Mouse (Mus musculus) kidney, embryonic 14.5 days (tissue): ENCODE data around the gene Zfp273. TPM values are rescaled to one million over a fixed set of nuclear protein-coding genes. Genes with fewer than 3 reads are reported as not detected.
"Not testable (repeated sequence)": the region's sequence is repeated elsewhere in the genome, so short reads cannot be mapped to it uniquely, and the experiment has no call there.

Experiments
- ATAC-seq: fragments of 200-750 bp; cut with Nextera tagmentation; 2 replicates; pipeline ENCODE4 v1.8.0; 2017; ENCODE audit warnings: moderate number of reproducible peaks, mild to moderate bottlenecking, moderate TSS enrichment, moderate library complexity; ENCODE audit not compliant: low FRiP score, low TSS enrichment
- H3K27ac ChIP-seq: fragments of 300-500 bp; sonication (generic); 2 replicates; pipeline ENCODE4 v1.5.1; 2014; ENCODE audit warnings: low read depth, mild to moderate bottlenecking, low read length, moderate library complexity, mixed read lengths
- H3K27me3 ChIP-seq: fragments of 300-500 bp; sonication (generic); 2 replicates; pipeline ENCODE4 v1.6.1; 2014; ENCODE audit warnings: mild to moderate bottlenecking, low read length; ENCODE audit not compliant: control insufficient read depth, insufficient read depth
- H3K36me3 ChIP-seq: fragments of 300-500 bp; sonication (generic); 2 replicates; pipeline ENCODE4 v1.6.1; 2014; ENCODE audit warnings: low read length, mixed read lengths; ENCODE audit not compliant: control insufficient read depth, insufficient read depth
- H3K4me1 ChIP-seq: fragments of 300-500 bp; sonication (generic); 2 replicates; pipeline ENCODE4 v1.6.1; 2014; ENCODE audit warnings: low read length, mixed read lengths; ENCODE audit not compliant: control insufficient read depth, insufficient read depth
- H3K4me2 ChIP-seq: fragments of 300-500 bp; sonication (generic); replicated peaks from 2 replicates; pipeline ENCODE4 v1.6.1; 2014; ENCODE audit warnings: low read depth, mild to moderate bottlenecking, low read length
- H3K4me3 ChIP-seq: fragments of 300-500 bp; sonication (generic); 2 replicates; pipeline ENCODE4 v1.5.1; 2014; ENCODE audit warnings: mild to moderate bottlenecking, low read length
- H3K9ac ChIP-seq: fragments of 300-500 bp; sonication (generic); 2 replicates; pipeline ENCODE4 v1.6.1; 2014; ENCODE audit warnings: low read depth, mild to moderate bottlenecking, low read length, moderate library complexity
- H3K9me3 ChIP-seq: fragments of 300-500 bp; sonication (generic); 2 replicates; pipeline ENCODE4 v1.6.1; 2016; ENCODE audit warnings: low read length; ENCODE audit not compliant: control insufficient read depth
- WGBS: fragments of 180-500 bp; shearing (Covaris S2); extraction: QIAGEN DNeasy Blood & Tissue Kit; methylation state at CpG from one replicate; pipeline ENCODE4 v1.1.7; 2014; 5-methylcytosine and 5-hydroxymethylcytosine counted together
- polyA plus RNA-seq: library from polyadenylated mRNA; unstranded; fragments of >200 nt; fragmentation: Nextera tagmentation; extraction: Ambion mirVana; gene quantifications from 2 replicates; pipeline ENCODE4 v1.2.1, GENCODE M21; 2014

The Zfp273 gene
- polyA plus RNA-seq, 1 experiment from 2014 or later = 7.3 TPM

- H3K4me2 ChIP-seq = peak within 1 kb of the TSS; percentile 41
- no peaks in the 10 kb centered on the region for H3K27me3 ChIP-seq
- WGBS = 4% methylated on average over 14 of the region's 14 CpGs
- peak; percentile 80 for ATAC-seq
- peaks cover 8% of the 10 kb centered on the region; the same call in 1 of the 2 replicates for H3K36me3 ChIP-seq
- no peaks in the 10 kb centered on the region for H3K4me1 ChIP-seq
- peak within 1 kb of the TSS; percentile 32 for H3K9ac ChIP-seq
- no peak within 1 kb of the TSS for H3K27ac ChIP-seq
- H3K4me3 ChIP-seq = peak within 1 kb of the TSS; percentile 48
- H3K9me3 ChIP-seq = peaks cover 7% of the 10 kb centered on the region
Observed at GRCm38 (mm10) chr13:67830911-67831336, 17.4 kb downstream of the Zfp273 start, which contains the start of gene Gm10037. Gm10037 (plus strand) TSS chr13:67831106.

GRCm38 (mm10) chr13:67833137-67833536, 19.6 kb downstream of the Zfp273 start:
- H3K4me1 ChIP-seq, ATAC-seq, H3K4me3 ChIP-seq, H3K9me3 ChIP-seq, H3K9ac ChIP-seq, H3K36me3 ChIP-seq, H3K27ac ChIP-seq, H3K4me2 ChIP-seq, H3K27me3 ChIP-seq: not testable (repeated sequence)

DNA sequence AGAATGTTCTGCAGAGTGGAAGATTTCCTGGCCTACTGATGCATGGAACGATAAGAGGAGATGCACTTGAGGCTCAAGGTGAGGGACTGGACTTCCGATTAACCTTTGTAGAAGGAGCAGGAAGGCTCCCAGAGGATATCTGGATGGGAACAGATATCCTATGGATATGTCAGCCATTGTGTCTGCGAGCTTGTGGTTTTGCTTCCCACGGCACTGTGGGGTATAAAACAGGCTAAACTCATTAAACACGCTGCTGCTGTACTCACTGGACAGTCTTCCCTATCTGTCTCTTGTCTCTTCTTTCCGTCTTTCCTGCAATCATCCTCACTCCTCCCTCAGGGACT, 30.2 kb downstream of the Zfp273 start:
- H3K9me3 ChIP-seq = no peaks in the 10 kb centered on the region
- no peaks in the 10 kb centered on the region for H3K36me3 ChIP-seq
- WGBS = 51% methylated on average over 6 of the region's 6 CpGs
- H3K9ac ChIP-seq = peak overlapping the region; percentile 42; the same call in 1 of the 2 replicates
- H3K4me1 ChIP-seq = no peaks in the 10 kb centered on the region
- H3K4me2 ChIP-seq = peak overlapping the region; percentile 45
- peak overlapping the region; percentile 32; the same call in 1 of the 2 replicates for H3K4me3 ChIP-seq
- H3K27me3 ChIP-seq = no peaks in the 10 kb centered on the region
- ATAC-seq = peak; percentile 62; the same call in 1 of the 2 replicates
- no peak overlapping the region for H3K27ac ChIP-seq

DNA sequence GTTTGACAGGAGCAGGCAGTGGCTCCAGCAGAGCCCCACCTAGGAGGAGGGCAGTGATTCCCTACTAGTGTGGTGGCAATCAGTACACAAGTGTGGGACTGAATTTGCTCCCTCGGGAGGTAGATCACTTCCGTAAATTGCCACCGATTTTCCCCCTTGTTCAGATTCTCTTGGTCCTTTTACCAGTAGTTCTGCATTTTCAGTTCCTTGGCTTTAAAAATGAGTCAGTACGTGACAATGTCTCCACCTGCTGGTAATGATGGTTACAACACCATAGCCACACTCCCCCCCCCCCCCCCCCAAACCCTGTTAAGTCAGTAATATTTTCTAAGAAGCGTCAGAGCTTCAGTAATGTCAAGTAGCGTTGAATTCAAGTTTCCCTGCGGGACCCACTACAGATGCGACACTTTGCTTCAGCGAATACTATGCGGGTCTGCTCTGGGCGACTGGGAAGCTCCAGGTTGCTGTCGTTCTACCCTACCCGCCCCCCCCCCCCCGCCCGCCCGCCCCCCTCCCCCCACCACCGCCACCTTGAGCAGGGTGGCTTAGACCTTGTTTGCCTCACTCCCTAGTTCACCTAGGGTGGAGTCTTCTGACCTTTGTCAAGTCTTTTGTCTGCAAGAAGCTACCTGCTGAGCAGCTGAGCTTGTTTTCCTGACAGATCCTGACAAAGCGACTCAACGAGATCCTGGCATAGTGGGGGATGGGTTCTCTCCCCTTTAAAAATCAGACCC, 30.7 kb downstream of the Zfp273 start:
- no peaks in the 10 kb centered on the region for H3K36me3 ChIP-seq
- no peaks in the 10 kb centered on the region for H3K4me1 ChIP-seq
- ATAC-seq = peak; percentile 84
- H3K27me3 ChIP-seq = no peaks in the 10 kb centered on the region
- H3K4me3 ChIP-seq = peak overlapping the region; percentile 32
- H3K27ac ChIP-seq = no peak overlapping the region
- WGBS = 0% methylated on average over 13 of the region's 19 CpGs
- H3K9me3 ChIP-seq = no peaks in the 10 kb centered on the region
- H3K4me2 ChIP-seq = peak overlapping the region; percentile 45
- peak overlapping the region; percentile 42; the same call in 1 of the 2 replicates for H3K9ac ChIP-seq

- 26% methylated on average over 8 of the region's 8 CpGs for WGBS
- no peak overlapping the region; the same call in 1 of the 2 replicates for H3K9ac ChIP-seq
- H3K27ac ChIP-seq = no peak overlapping the region
Observed at GRCm38 (mm10) chr13:67844853-67845194, 31.3 kb downstream of the Zfp273 start.

GRCm38 (mm10) chr13:67850361-67850760, 36.8 kb downstream of the Zfp273 start:
- H3K27ac ChIP-seq = no peak overlapping the region
- H3K4me1 ChIP-seq = no peaks in the 10 kb centered on the region
- no peak overlapping the region for H3K4me2 ChIP-seq
- no peaks in the 10 kb centered on the region for H3K36me3 ChIP-seq
- no peak for ATAC-seq
- WGBS = 86% methylated on average over 3 of the region's 3 CpGs
- H3K9me3 ChIP-seq = no peaks in the 10 kb centered on the region
- no peak overlapping the region for H3K9ac ChIP-seq
- no peak overlapping the region for H3K4me3 ChIP-seq
- no peaks in the 10 kb centered on the region for H3K27me3 ChIP-seq

More at GRCm38 (mm10) chr13:67844853-67845194, 31.3 kb downstream of the Zfp273 start:
- Histone ChIP-seq H3K4me2 (peak overlapping the region; percentile 45), H3K4me1 (no peaks in the 10 kb centered on the region), H3K9me3 (no peaks in the 10 kb centered on the region), H3K4me3 (peak overlapping the region; percentile 32), H3K27me3 (no peaks in the 10 kb centered on the region), H3K36me3 (no peaks in the 10 kb centered on the region)
- 0 out of 2 replicates have a peak, but pooled peaks have one; percentile 52 for ATAC-seq

DNA sequence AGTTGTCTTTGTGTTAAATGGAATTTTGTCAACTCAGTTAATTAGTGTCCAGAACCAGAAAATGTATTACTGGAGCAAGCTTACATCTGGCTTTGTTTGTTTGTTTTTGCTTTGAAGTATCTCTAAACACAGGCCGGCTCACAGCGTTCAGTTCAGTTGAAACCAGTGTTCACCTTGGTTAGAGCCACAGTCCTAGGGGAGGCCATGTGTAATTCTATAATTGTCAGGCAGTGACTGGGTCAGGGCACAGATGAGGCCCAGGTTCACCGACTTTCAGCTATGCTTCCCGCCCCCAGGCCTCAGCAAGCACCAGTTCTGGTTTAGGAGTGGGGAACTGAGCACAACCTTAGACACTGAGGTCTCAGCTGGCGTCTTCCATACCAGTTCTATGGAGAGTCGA, 39.6 kb downstream of the Zfp273 start:
- H3K4me1 ChIP-seq = no peaks in the 10 kb centered on the region
- no peak overlapping the region for H3K4me3 ChIP-seq
- no peak overlapping the region for H3K9ac ChIP-seq
- no peaks in the 10 kb centered on the region for H3K27me3 ChIP-seq
- no peaks in the 10 kb centered on the region for H3K9me3 ChIP-seq
- no peak for ATAC-seq
- 50% methylated on average over 6 of the region's 6 CpGs for WGBS
- no peak overlapping the region for H3K27ac ChIP-seq
- H3K4me2 ChIP-seq = no peak overlapping the region
- no peaks in the 10 kb centered on the region for H3K36me3 ChIP-seq

- no peak for ATAC-seq
- no peak overlapping the region for H3K9ac ChIP-seq
- no peak overlapping the region for H3K4me3 ChIP-seq
- no peaks in the 10 kb centered on the region for H3K27me3 ChIP-seq
- no peaks in the 10 kb centered on the region for H3K9me3 ChIP-seq
- H3K4me2 ChIP-seq = no peak overlapping the region
- H3K27ac ChIP-seq = no peak overlapping the region
- H3K36me3 ChIP-seq = no peaks in the 10 kb centered on the region
- WGBS = 85% methylated on average over 2 of the region's 2 CpGs
- no peaks in the 10 kb centered on the region for H3K4me1 ChIP-seq
Observed at GRCm38 (mm10) chr13:67853983-67854382, 40.4 kb downstream of the Zfp273 start.

GRCm38 (mm10) chr13:67857317-67857716, 43.8 kb downstream of the Zfp273 start:
- no peak for ATAC-seq
- Histone ChIP-seq H3K27me3 (no peaks in the 10 kb centered on the region), H3K9me3 (no peaks in the 10 kb centered on the region), H3K27ac (no peak overlapping the region), H3K4me2 (no peak overlapping the region), H3K9ac (no peak overlapping the region), H3K4me1 (no peaks in the 10 kb centered on the region), H3K4me3 (no peak overlapping the region), H3K36me3 (no peaks in the 10 kb centered on the region)
- 21% methylated on average over 1 of the region's 1 CpGs for WGBS
